Mouse (Mus musculus) neural tube, embryonic 14.5 days (tissue): Measurements from ENCODE around the gene Anks1b. TPM values are rescaled to one million over a fixed set of nuclear protein-coding genes. Genes with fewer than 3 reads are reported as not detected.
A peak's percentile ranks its signal among the peaks of the same experiment; 100 is the strongest.

Experiments used
- ATAC-seq: fragments of 200-750 bp; cut with Nextera tagmentation; 2 replicates; pipeline ENCODE4 v1.8.0; 2017; ENCODE audit warnings: low read depth, mild to moderate bottlenecking, moderate TSS enrichment, moderate library complexity
- H3K27ac ChIP-seq: fragments of 300-500 bp; sonication (generic); 2 replicates; pipeline ENCODE4 v1.5.1; 2014; ENCODE audit warnings: low read depth, mild to moderate bottlenecking, control low read depth, low read length, moderate library complexity, mixed read lengths
- H3K27me3 ChIP-seq: fragments of 300-500 bp; sonication (generic); 2 replicates; pipeline ENCODE4 v1.6.1; 2014; ENCODE audit warnings: low read length; ENCODE audit not compliant: control insufficient read depth, insufficient read depth
- H3K36me3 ChIP-seq: fragments of 300-500 bp; sonication (generic); 2 replicates; pipeline ENCODE4 v1.6.1; 2014; ENCODE audit warnings: low read length, mixed read lengths; ENCODE audit not compliant: control insufficient read depth, insufficient read depth
- H3K4me1 ChIP-seq: fragments of 300-500 bp; sonication (generic); 2 replicates; pipeline ENCODE4 v1.6.1; 2014; ENCODE audit warnings: low read length; ENCODE audit not compliant: control insufficient read depth, insufficient read depth
- H3K4me2 ChIP-seq: fragments of 300-500 bp; sonication (generic); 2 replicates; pipeline ENCODE4 v1.6.1; 2014; ENCODE audit warnings: mild to moderate bottlenecking, low read depth, low read length, control low read depth
- H3K4me3 ChIP-seq: fragments of 300-500 bp; sonication (generic); 2 replicates; pipeline ENCODE4 v1.5.1; 2014; ENCODE audit warnings: low read depth, low read length, control low read depth, mixed read lengths
- H3K9ac ChIP-seq: fragments of 300-500 bp; sonication (generic); replicated peaks from 2 replicates; pipeline ENCODE4 v1.6.1; 2014; ENCODE audit warnings: low read depth, mild to moderate bottlenecking, control low read depth, low read length, mixed read lengths
- H3K9me3 ChIP-seq: fragments of 300-500 bp; sonication (generic); 2 replicates; pipeline ENCODE4 v1.6.1; 2016; ENCODE audit warnings: low read length; ENCODE audit not compliant: control insufficient read depth
- WGBS: fragments of 180-500 bp; shearing (Covaris S2); extraction: QIAGEN DNeasy Blood & Tissue Kit; methylation state at CpG from one replicate; pipeline ENCODE4 v1.1.7; 2014; 5-methylcytosine and 5-hydroxymethylcytosine counted together
- polyA plus RNA-seq: library from polyadenylated mRNA; unstranded; fragments of >200 nt; fragmentation: Nextera tagmentation; extraction: Ambion mirVana; gene quantifications from 2 replicates; pipeline ENCODE4 v1.2.1, GENCODE M21; 2014

Anks1b gene
- polyA plus RNA-seq, 1 experiment from 2014 or later: 79.1 TPM

DNA sequence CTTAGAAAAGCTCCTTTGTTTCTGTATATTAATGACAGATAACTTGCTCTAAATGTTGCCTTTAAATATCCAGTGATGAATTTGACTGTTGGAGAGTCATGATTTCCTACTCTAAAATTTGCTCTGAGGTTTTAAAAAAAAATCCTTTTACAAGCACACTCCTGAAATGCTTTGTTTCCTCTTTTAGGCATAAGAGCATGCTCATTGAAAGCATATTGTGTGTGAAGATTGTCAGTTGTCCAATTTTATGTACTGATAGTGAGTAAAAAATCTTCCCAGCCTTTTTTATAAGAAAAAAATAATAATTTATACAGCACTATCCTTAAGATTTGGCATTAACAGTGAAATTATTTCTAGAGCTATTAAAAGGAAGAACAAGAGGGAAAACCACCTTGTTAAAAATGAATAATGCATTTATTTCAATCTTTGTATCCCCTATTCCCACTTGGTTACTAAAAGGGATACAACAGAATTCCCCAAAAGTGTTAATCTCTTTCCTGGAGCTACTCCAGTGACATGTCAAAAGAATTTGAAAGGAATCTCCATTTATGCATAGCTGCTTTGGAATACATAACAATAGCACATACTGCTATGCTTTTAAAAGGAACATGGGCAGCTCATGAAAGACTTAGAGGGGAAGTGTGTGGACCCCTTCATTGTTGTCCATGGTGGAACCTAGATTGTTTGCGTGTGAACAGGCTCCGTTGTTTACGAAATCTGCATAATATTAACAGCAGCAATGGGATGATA lies 130.8 kb downstream of the Anks1b start:
- Histone ChIP-seq H3K27me3 (no peaks in the 10 kb centered on the region), H3K27ac (no peak overlapping the region), H3K4me2 (no peak overlapping the region), H3K9ac (no peak overlapping the region), H3K4me3 (no peak overlapping the region), H3K4me1 (no peaks in the 10 kb centered on the region), H3K9me3 (no peaks in the 10 kb centered on the region), H3K36me3 (no peaks in the 10 kb centered on the region)
- ATAC-seq: no peak
- 86% methylated on average over 3 of the region's 3 CpGs for WGBS

DNA sequence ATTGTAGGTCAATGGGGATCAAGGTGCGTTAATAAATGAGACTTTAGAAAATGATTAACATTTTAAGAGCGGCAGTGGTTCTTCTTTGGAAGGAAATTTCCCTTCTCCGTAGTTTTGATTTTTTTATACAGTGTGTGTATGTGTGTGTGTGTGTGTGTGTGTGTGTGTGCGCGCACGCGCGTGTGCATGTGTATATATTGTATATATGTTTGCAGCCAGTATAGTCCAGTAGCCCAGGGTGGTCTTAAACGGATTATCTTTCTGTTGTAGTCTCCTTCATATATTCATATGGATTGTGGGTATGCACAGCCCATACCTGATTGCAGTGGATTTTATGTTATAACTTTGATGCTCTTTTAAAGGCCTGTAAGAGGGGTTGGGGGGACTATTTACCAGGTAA lies 131.6 kb downstream of the Anks1b start:
- WGBS: 95% methylated on average over 9 of the region's 9 CpGs
- Histone ChIP-seq H3K4me1 (no peaks in the 10 kb centered on the region), H3K4me3 (no peak overlapping the region), H3K9me3 (no peaks in the 10 kb centered on the region), H3K27me3 (no peaks in the 10 kb centered on the region), H3K9ac (no peak overlapping the region), H3K4me2 (no peak overlapping the region), H3K27ac (no peak overlapping the region), H3K36me3 (no peaks in the 10 kb centered on the region)
- ATAC-seq: no peak

DNA sequence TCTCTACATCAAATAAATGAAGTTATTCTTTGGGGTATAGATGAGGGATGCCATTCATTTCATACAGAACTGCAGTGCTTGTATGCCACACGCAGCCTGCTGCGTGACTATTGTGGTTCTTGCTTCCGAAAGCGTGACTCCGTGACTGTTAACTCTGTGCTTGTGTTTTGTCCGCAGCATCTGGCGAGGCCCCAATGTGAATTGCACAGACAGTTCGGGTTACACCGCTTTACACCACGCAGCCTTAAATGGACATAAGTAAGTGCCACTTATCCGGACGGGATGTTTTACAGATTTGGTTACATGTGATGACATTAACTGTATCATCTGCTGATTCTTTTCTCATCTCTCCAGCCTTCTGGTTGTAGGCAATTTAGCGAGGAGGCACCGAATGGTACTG lies 159.7 kb downstream of the Anks1b start:
- H3K36me3 ChIP-seq: no peaks in the 10 kb centered on the region
- no peak overlapping the region for H3K9ac ChIP-seq
- no peak overlapping the region for H3K4me2 ChIP-seq
- H3K9me3 ChIP-seq: no peaks in the 10 kb centered on the region
- H3K27me3 ChIP-seq: no peaks in the 10 kb centered on the region
- ATAC-seq: no peak
- no peaks in the 10 kb centered on the region for H3K4me1 ChIP-seq
- no peak overlapping the region for H3K4me3 ChIP-seq
- WGBS: 74% methylated on average over 14 of the region's 14 CpGs
- no peak overlapping the region for H3K27ac ChIP-seq

DNA sequence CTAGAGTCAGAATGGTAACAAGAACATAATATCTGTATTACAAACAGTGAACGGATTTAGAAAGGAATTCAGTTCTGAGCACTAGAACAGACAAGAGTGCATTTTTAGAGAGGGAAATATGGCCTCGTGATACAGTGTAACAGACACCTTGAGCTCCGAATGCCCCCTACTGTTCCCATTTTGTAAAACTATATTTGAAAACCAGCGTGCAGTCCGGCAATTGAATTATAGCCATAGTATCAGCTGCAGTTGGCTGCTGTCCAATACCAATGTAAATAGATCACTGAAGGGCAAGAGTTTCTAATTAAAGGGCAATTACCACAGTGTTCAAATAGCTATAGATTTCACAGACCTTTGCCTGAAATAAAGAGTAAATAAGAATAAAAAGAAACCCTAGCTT lies 170.0 kb downstream of the Anks1b start:
- ATAC-seq: peak; percentile 60; the same call in 1 of the 2 replicates
- Histone ChIP-seq H3K4me3 (no peak overlapping the region), H3K9me3 (no peaks in the 10 kb centered on the region), H3K4me2 (no peak overlapping the region), H3K36me3 (no peaks in the 10 kb centered on the region), H3K4me1 (no peaks in the 10 kb centered on the region), H3K27me3 (no peaks in the 10 kb centered on the region), H3K9ac (no peak overlapping the region), H3K27ac (no peak overlapping the region)
- WGBS: 30% methylated on average over 5 of the region's 5 CpGs

DNA sequence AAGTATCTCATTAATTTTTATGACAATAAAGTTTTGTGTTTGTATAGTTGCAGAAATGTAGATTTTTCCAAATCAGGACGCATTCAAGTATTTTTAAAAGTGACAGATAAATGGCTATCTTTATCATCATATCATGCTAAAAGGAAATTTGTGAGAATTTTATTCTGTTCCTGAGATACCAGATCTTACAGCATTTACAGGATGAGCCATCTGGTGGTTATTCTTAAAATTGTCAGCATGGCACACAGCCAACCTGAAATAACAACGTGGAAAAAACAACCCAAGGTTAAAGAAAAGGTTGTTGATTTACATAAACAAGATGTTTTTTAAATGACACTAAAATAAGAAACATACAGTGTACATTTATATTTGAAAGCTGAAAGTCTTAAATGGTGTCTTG lies 170.5 kb downstream of the Anks1b start:
- no peaks in the 10 kb centered on the region for H3K9me3 ChIP-seq
- no peaks in the 10 kb centered on the region for H3K27me3 ChIP-seq
- no peaks in the 10 kb centered on the region for H3K4me1 ChIP-seq
- H3K9ac ChIP-seq: no peak overlapping the region
- 0 out of 2 replicates have a peak, but pooled peaks have one; percentile 39 for ATAC-seq
- no peak overlapping the region for H3K4me3 ChIP-seq
- H3K27ac ChIP-seq: no peak overlapping the region
- H3K4me2 ChIP-seq: no peak overlapping the region
- 50% methylated on average over 2 of the region's 2 CpGs for WGBS
- no peaks in the 10 kb centered on the region for H3K36me3 ChIP-seq

DNA sequence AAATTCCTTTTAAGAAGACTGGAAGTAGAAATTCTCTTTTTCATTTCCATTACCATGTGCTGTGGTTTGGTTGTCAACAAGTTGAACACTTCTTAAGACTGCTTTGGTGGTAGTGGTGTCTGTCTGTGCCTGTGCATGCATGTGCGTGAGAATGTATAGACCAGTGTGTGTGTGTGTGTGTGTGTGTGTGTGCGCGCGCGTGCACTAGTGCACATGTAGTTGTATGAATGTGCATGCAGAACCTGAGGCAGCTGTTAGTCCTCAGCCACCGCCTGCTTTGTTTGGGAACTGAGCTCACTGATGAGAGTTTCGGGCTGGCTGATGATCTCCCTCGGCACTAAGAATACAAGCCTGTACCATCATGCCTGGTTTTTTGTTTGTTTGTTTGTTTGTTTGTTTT lies 170.9 kb downstream of the Anks1b start:
- Histone ChIP-seq H3K27ac (no peak overlapping the region), H3K9me3 (no peaks in the 10 kb centered on the region), H3K36me3 (no peaks in the 10 kb centered on the region), H3K27me3 (no peaks in the 10 kb centered on the region), H3K4me2 (no peak overlapping the region), H3K4me1 (no peaks in the 10 kb centered on the region), H3K4me3 (no peak overlapping the region), H3K9ac (no peak overlapping the region)
- peak; percentile 42; the same call in 1 of the 2 replicates for ATAC-seq
- WGBS: 89% methylated on average over 8 of the region's 8 CpGs

DNA sequence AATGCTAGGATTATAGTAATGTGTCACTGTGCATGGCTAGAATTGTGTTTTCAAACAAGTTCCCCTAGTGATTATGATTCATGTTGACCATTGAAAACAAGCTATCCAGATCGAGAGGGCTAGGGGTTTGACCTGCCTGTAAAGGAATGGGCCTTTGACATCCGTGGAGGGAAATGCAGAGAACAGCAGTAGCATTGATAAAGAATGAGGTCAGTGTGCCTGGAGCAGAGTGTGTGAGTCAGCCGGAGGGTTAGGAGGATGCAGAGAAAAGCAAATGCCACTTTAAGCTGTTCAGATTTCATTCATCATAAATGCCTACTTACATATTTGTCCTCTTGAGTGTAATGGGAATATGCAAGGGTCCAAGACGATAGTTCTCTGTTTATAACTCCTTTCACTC lies 195.3 kb downstream of the Anks1b start:
- Histone ChIP-seq H3K4me3 (no peak overlapping the region), H3K27me3 (no peaks in the 10 kb centered on the region), H3K9ac (no peak overlapping the region), H3K9me3 (no peaks in the 10 kb centered on the region), H3K4me2 (no peak overlapping the region), H3K27ac (no peak overlapping the region), H3K4me1 (no peaks in the 10 kb centered on the region), H3K36me3 (no peaks in the 10 kb centered on the region)
- ATAC-seq: no peak
- 72% methylated on average over 4 of the region's 4 CpGs for WGBS

DNA sequence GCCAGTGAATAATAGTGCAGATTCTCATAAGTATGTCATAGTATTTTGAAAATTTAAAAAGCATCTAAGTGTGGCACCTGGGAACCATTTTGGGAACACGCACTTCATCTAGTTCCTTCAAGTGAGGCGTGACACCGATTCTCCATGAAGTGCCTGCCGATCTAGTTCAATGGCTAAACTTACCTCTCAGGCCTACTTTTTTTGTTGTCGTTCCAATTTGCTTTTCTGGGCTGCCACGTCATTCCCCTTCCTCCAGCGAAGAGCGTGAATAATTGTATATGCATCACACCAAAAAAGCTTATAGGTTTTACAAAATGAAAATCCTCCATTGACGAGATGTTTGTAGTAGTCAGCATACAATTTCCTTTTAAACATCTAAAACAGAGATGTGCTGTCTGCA lies 204.6 kb downstream of the Anks1b start:
- Histone ChIP-seq H3K4me2 (no peak overlapping the region), H3K9me3 (no peaks in the 10 kb centered on the region)
- ATAC-seq: no peak

DNA sequence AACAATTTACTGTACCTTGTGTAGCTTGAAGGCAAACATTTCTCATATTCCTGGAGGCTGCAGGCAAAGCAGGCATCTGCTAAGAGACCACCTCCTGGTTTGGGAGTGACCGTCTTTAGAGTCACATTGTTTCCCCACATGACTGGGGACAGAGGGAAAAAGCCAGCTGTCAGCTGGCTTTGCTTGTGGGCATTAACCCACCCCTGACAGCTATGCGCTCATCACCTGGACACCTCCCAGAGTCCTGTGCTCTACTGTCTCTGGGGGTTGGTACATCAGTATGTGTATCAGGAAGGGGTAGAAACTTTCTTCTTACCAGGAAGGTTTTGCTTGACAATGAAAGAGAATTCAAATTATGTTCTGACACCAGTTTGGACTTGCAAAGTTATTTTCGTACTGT lies 207.8 kb downstream of the Anks1b start:
- no peak for ATAC-seq
- 44% methylated on average over 3 of the region's 3 CpGs for WGBS
- no peaks in the 10 kb centered on the region for H3K27me3 ChIP-seq
- H3K27ac ChIP-seq: no peak overlapping the region
- no peaks in the 10 kb centered on the region for H3K4me1 ChIP-seq
- no peak overlapping the region for H3K9ac ChIP-seq
- H3K36me3 ChIP-seq: no peaks in the 10 kb centered on the region
- H3K4me3 ChIP-seq: no peak overlapping the region
- H3K4me2 ChIP-seq: no peak overlapping the region
- no peaks in the 10 kb centered on the region for H3K9me3 ChIP-seq

More for the DNA sequence above, 204.6 kb downstream of the Anks1b start:
- 89% methylated on average over 9 of the region's 9 CpGs for WGBS
- no peaks in the 10 kb centered on the region for H3K36me3 ChIP-seq
- no peak overlapping the region for H3K9ac ChIP-seq
- no peak overlapping the region for H3K4me3 ChIP-seq
- no peaks in the 10 kb centered on the region for H3K4me1 ChIP-seq
- no peak overlapping the region for H3K27ac ChIP-seq
- H3K27me3 ChIP-seq: no peaks in the 10 kb centered on the region
